28 mouse cellular contexts compared by ENCODE assay signal in the genomic region with DNA sequence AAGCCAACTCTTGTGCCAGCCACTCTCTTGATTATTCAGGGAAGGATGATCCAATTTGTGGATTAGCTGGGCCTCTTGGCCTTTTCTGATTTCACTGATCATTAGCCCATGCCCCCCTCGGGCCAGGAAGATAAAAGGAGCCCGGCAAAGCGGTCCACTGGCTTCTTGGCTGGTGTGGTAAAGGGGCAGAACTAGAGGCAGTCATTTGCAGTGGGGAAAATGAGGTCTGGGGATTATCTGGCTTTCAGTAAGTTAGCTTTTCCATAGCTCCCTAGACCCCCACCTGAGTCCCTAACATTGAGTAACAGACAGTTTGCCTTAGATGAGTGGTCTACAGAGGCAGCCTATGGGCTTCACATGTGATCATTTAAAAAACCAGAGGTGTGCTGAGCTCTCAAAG.
DNase-seq lines count a peak whose midpoint lies in the region; ATAC-seq lines count a peak whose summit lies in the region.
"Had no signal": no experiment of that assay in that cellular context is flagged by ENCODE, and none has a peak within 500 bp of the region (broad histone marks: within the 10 kb centered on the region; RNA-seq: fewer than 3 reads in every experiment).

No protein-coding gene starts in this region.

- H3K4me3 ChIP-seq in midbrain, embryonic 10.5 days = no peak overlapping the region
- H3K4me3 ChIP-seq in midbrain, embryonic 15.5 days = no peak overlapping the region
- H3K4me3 ChIP-seq: embryonic facial prominence, embryonic 12.5 days; embryonic facial prominence, embryonic 15.5 days; gastrocnemius, adult 2 months; heart, embryonic 12.5 days; heart, embryonic 15.5 days had no signal

- H3K4me1 ChIP-seq in midbrain, embryonic 10.5 days = peaks cover 8% of the 10 kb centered on the region
- no peaks in the 10 kb centered on the region for H3K4me1 ChIP-seq in midbrain, embryonic 15.5 days
- H3K4me1 ChIP-seq: embryonic facial prominence, embryonic 12.5 days; embryonic facial prominence, embryonic 15.5 days; heart, embryonic 12.5 days; heart, embryonic 15.5 days had no signal

- intact Hi-C loops in heart, postnatal 25 days (cut with DNase I) = no loop called here

- H3K27ac ChIP-seq in midbrain, embryonic 10.5 days (replicated peaks) = no peak overlapping the region
- no peak overlapping the region for H3K27ac ChIP-seq in midbrain, embryonic 15.5 days
- H3K27ac ChIP-seq: embryonic facial prominence, embryonic 12.5 days; embryonic facial prominence, embryonic 15.5 days; gastrocnemius, adult 2 months; heart, embryonic 15.5 days; hindbrain, embryonic 14.5 days; hindbrain, postnatal 0 days had no signal

- no peak for ATAC-seq in midbrain, embryonic 15.5 days (replicated peaks)
- ATAC-seq: forebrain, embryonic 14.5 days; forebrain, postnatal 0 days; hindbrain, postnatal 0 days; Patski had no signal

- 12% methylated on average over 3 of the region's 3 CpGs for WGBS in midbrain, embryonic 10.5 days
- 7% methylated on average over 3 of the region's 3 CpGs for WGBS in midbrain, embryonic 15.5 days

- H3K4me2 ChIP-seq in midbrain, embryonic 15.5 days = no peak overlapping the region
- H3K4me2 ChIP-seq: embryonic facial prominence, embryonic 12.5 days; embryonic facial prominence, embryonic 15.5 days; heart, embryonic 12.5 days; heart, embryonic 15.5 days; hindbrain, embryonic 14.5 days had no signal

- peaks cover 99% of the 10 kb centered on the region for H3K27me3 ChIP-seq in midbrain, embryonic 10.5 days (ENCODE audit: low read depth, poor library complexity, severe bottlenecking)
- H3K27me3 ChIP-seq in midbrain, embryonic 15.5 days (replicated peaks) = peaks cover 34% of the 10 kb centered on the region
- H3K27me3 ChIP-seq: CH12.LX; embryonic facial prominence, embryonic 12.5 days; embryonic facial prominence, embryonic 15.5 days; heart, embryonic 15.5 days had no signal

- H3K9ac ChIP-seq in midbrain, embryonic 15.5 days = no peak overlapping the region
- H3K9ac ChIP-seq: embryonic facial prominence, embryonic 12.5 days; embryonic facial prominence, embryonic 15.5 days; forebrain, postnatal 0 days; heart, embryonic 12.5 days; heart, embryonic 15.5 days; hindbrain, embryonic 14.5 days had no signal

- no peaks in the 10 kb centered on the region for H3K36me3 ChIP-seq in midbrain, embryonic 10.5 days
- no peaks in the 10 kb centered on the region for H3K36me3 ChIP-seq in midbrain, embryonic 15.5 days (replicated peaks)
- H3K36me3 ChIP-seq: embryonic facial prominence, embryonic 12.5 days; embryonic facial prominence, embryonic 15.5 days; G1E; heart, embryonic 12.5 days; heart, embryonic 15.5 days had no signal

- no peaks in the 10 kb centered on the region for H3K9me3 ChIP-seq in midbrain, embryonic 10.5 days (replicated peaks)
- H3K9me3 ChIP-seq in midbrain, embryonic 15.5 days = no peaks in the 10 kb centered on the region
- H3K9me3 ChIP-seq: embryonic facial prominence, embryonic 12.5 days; embryonic facial prominence, embryonic 15.5 days; heart, embryonic 12.5 days; heart, embryonic 15.5 days had no signal

- DNase-seq in heart, adult 11 months = peak; percentile 67
- no peak for DNase-seq in heart, postnatal 25 days (ENCODE audit: low spot score)
- DNase-seq in midbrain, embryonic 10.5 days (ENCODE audit: low spot score) = peak; percentile 18
- peak; percentile 38 for DNase-seq in retina, postnatal 1 day
- DNase-seq in retina, embryonic 14.5 days (ENCODE audit: low spot score) = no peak
- DNase-seq: adrenal gland, postnatal 10 days; adrenal gland, postnatal 36 days; cerebellum, adult 11 months; cerebellum, adult 2 months; cerebellum, adult 9-11 months; cerebellum, postnatal 25 days; forebrain, postnatal 0 days; gastrocnemius, adult 2 months; gastrocnemius, postnatal 14 days; heart, adult 18-20 months; heart, postnatal 10 days; heart, postnatal 4 days had no signal

Comparison
In these comparisons a context has a peak if more than half of its experiments do, and no peak if none do; other contexts are left out.
1. DNase-seq: peak in heart, adult 11 months (single experiment), midbrain, embryonic 10.5 days (single experiment) and retina, postnatal 1 day (single experiment); none in heart, postnatal 25 days (single experiment) and retina, embryonic 14.5 days (single experiment).